Mouse (Mus musculus) testis, adult 2 months (tissue): ENCODE results near the gene Urb1.

Source experiments
- CTCF ChIP-seq: fragments of 200-500 bp; IDR thresholded peaks from 2 replicates; pipeline ENCODE4 v1.5.1; 2012; ENCODE audit warnings: low read depth, mild to moderate bottlenecking, inconsistent platforms, low read length, moderate library complexity; ENCODE audit not compliant: control insufficient read depth, insufficient read depth, insufficient replicate concordance
- POLR2A ChIP-seq: fragments of 200-500 bp; IDR thresholded peaks from 2 replicates; pipeline ENCODE4 v1.6.1; 2012; ENCODE audit warnings: low read depth, mild to moderate bottlenecking, inconsistent platforms, low read length, moderate library complexity; ENCODE audit not compliant: control insufficient read depth

- TF ChIP-seq POLR2A (no peak), CTCF (no peak)
Observed at GRCm38 (mm10) chr16:90799840-90800239, 10.4 kb downstream of the Urb1 start.
